Mouse (Mus musculus): ENCODE measurements around the gene Entpd6.

DNA sequence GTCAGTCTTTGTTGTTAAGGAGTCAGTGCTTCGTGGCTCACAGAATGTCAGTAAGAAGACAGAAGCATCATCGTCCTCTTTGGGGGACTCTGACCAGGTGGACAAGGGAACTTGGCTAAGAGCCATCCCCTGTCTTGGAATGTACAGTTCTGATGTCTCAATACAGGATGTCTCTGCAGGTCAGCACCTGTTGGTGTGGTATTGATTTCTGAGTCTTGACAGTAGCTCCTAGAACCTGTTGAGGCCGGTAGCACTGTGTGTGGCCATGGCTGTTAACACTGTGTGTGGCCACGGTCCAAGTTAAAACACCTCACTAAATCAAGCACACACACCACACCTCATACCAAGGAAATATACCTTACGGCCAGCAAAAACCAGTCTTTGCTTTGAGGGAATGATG, 51.8 kb downstream of the Entpd6 start:
- TF ChIP-seq POLR2A (IDR thresholded peaks at IDR 0.05; ENCODE audit: extremely low read depth, insufficient read depth, low read length) (no peak), CTCF (IDR thresholded peaks at IDR 0.05; ENCODE audit: low read depth, low read length) (no peak)

Data from liver, adult 2 months (tissue).